Mouse (Mus musculus): ENCODE results near the gene Adgre5. TPM values are rescaled to one million over a fixed set of nuclear protein-coding genes. Genes with fewer than 3 reads are reported as not detected.

Adgre5 gene
- polyA plus RNA-seq (2012; rRNA removed) = 23.1 and 25.2 TPM in 2 replicates

DNA sequence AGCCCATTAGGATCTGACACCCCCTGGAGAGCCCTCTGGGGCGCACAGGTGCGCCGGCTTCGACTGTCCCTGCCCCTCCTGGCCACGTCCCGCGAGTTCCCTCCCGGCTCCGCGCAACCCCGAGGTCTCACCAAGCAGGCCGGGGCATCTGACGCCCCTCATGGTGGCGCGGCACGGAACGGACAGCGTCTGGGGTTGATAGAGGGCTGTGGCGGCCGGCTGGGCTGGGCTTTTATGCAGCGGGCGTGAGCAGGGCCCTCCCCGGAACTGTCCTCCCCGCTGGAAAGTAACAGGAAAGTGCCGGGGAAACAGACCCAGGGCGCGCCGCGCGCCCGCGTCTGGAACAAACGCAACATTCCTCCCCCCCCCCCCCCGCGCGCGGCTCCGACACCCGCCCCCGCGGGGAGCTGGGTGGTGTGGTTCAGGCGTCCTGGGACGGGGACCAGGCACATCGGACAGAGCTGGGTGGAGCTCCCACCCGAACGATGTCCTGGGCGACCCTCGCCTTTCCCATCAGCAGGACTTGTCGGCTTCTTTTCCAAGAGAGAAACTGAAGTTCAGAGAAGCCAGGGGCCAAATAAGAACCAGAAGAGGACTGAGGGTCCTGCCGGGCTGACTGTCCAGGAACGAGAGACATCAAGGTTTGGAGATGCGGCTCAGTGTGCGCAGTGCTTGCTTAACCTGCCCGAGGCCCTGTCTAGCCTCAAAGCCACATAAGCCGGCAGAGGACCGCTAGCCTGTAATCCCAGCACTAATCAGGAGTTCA lies at the start of gene Adgre5:
Gene Adgre5 (minus strand): TSS at position 351 of the 766 bp plus-strand sequence.

DNA sequence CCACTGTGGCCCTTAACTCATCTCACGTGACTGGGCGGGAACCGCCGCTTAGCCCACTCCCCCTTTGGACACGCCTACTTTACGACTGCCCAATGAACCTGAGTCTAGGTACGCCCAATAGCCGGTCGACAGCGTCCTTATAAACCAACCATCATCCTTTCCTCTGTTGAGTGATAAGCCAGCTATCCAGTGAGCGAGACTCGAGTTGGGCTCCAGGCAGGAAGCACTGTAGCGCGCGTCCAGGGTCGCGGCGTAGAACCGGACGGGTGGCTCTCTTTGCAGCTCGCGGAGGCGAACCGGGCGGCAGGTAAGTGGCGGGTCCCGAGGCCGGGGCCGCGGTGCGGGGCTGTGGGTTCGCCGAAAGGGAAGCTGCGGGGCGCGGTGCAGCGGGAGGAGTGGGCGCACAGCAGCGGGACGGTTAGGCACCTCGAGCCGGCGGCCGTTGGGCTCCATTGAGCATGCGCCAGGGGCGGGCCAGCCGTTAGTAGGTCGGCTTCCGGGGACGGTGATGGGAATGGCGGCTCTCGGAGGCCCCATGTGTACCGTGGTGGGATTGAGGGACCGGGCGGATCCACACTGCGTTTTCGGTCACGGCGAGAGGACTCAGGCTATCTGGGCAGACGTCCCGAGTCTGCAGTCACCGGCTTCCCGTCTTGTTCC lies 26.0 kb downstream of the Adgre5 start, which contains the start of gene Ddx39:
Gene Ddx39 (plus strand): TSS at position 147 of the 660 bp plus-strand sequence.

DNA sequence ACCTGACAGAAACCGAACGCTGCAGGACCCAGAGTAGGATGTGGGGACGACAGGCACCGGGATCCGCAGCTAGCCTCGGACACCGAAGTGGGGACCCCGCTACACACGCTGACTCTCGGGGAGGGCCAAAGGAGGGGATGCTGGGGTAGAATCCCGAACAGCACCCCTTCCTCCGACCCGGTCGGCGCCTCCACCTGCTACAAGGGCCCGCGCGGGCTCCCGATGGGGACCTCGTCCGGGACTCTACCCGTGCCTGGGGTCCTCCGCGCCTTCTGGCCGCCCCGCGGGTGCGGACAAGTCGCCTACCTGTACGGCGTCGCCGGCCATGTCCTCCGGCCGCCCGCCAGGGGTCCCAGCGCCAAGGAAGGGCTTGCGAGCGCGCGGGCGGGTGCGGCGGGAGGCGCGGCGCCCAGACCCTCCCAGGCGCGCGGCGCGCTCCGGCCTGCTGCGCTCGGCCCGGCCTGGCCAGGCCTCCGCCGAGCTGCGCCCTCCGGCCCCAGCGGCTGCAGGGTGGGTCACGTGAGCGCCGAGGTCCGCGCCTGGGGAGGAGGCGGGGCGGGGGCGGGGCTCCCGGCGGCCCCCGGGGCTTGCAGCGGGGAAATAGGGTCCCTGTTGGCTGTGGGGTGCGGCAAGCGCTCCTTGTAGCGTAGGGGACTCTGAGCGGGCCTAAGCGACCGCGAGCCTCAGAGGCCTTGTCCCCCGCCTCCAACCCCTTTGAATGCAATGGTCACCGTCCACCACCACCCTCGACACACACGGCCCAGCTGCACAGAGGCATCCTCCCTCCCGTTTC lies 42.3 kb downstream of the Adgre5 start, which contains the start of gene Pkn1:
Gene Pkn1 (minus strand): TSS at position 519 of the 793 bp plus-strand sequence.

Other genes with a start within 250 kb of the Adgre5 start
- not detected in 2 replicates for gene Olfr370, start 205.5 kb downstream of the Adgre5 start, polyA plus RNA-seq (2012; rRNA removed)
- 193 and 194 TPM in 2 replicates for gene Ndufb7, start 174.7 kb downstream of the Adgre5 start, polyA plus RNA-seq (2012; rRNA removed)
- 231 and 255 TPM in 2 replicates for gene Tecr, start 133.4 kb downstream of the Adgre5 start, polyA plus RNA-seq (2012; rRNA removed)
- 20.0 and 25.8 TPM in 2 replicates for gene Dnajb1, start 133.1 kb downstream of the Adgre5 start, polyA plus RNA-seq (2012; rRNA removed)
- gene Gipc1, start 88.6 kb downstream of the Adgre5 start, polyA plus RNA-seq (2012; rRNA removed) = 27.5 and 28.5 TPM in 2 replicates
- gene Ptger1, start 74.6 kb downstream of the Adgre5 start, polyA plus RNA-seq (2012; rRNA removed) = 0.22 and 0.26 TPM in 2 replicates
- 14.0 and 17.3 TPM in 2 replicates for gene Pkn1, start 42.1 kb downstream of the Adgre5 start, polyA plus RNA-seq (2012; rRNA removed)
- 52.9 and 53.6 TPM in 2 replicates for gene Ddx39, start 26.1 kb downstream of the Adgre5 start, polyA plus RNA-seq (2012; rRNA removed)
- 2.6 and 2.9 TPM in 2 replicates for gene Adgrl1, start 158.8 kb upstream of the Adgre5 start, polyA plus RNA-seq (2012; rRNA removed)
- 0.78 and 0.85 TPM in 2 replicates for gene Gm10644, start 213.9 kb upstream of the Adgre5 start, polyA plus RNA-seq (2012; rRNA removed)
- 49.1 and 54.0 TPM in 2 replicates for gene Asf1b, start 214.2 kb upstream of the Adgre5 start, polyA plus RNA-seq (2012; rRNA removed)
- 20.6 and 20.7 TPM in 2 replicates for gene Prkaca, start 231.7 kb upstream of the Adgre5 start, polyA plus RNA-seq (2012; rRNA removed)